Mouse (Mus musculus): ENCODE measurements around the gene Trmt6.

Gene Trmt6

GRCm38 (mm10) chr2:132815608-132816314 lies at the start of gene Trmt6, which contains the start of gene Mcm8:
Gene Trmt6 (minus strand): TSS chr2:132816055.
Gene Mcm8 (plus strand): TSS chr2:132816141.
- DNase-seq (ENCODE audit: low spot score), result peak; percentile 96

GRCm38 (mm10) chr2:132863325-132863724 lies 47.5 kb upstream of the Trmt6 start:
- no peak for DNase-seq (ENCODE audit: low spot score)

GRCm38 (mm10) chr2:132861456-132861855 lies 45.6 kb upstream of the Trmt6 start:
- DNase-seq (ENCODE audit: low spot score), result no peak

GRCm38 (mm10) chr2:132860435-132860834 lies 44.6 kb upstream of the Trmt6 start:
- no peak for DNase-seq (ENCODE audit: low spot score)

GRCm38 (mm10) chr2:132856333-132856732 lies 40.5 kb upstream of the Trmt6 start:
- no peak for DNase-seq (ENCODE audit: low spot score)

GRCm38 (mm10) chr2:132853051-132853450 lies 37.2 kb upstream of the Trmt6 start:
- DNase-seq (ENCODE audit: low spot score), result no peak

- no peak for DNase-seq (ENCODE audit: low spot score)
Observed at GRCm38 (mm10) chr2:132849141-132849540, 33.3 kb upstream of the Trmt6 start.

GRCm38 (mm10) chr2:132848361-132848760 lies 32.5 kb upstream of the Trmt6 start:
- DNase-seq (ENCODE audit: low spot score), result no peak

GRCm38 (mm10) chr2:132847581-132847980 lies 31.7 kb upstream of the Trmt6 start:
- peak; percentile 13 for DNase-seq (ENCODE audit: low spot score)

GRCm38 (mm10) chr2:132846407-132847358 lies 30.8 kb upstream of the Trmt6 start, which contains the start of gene Crls1:
Gene Crls1 (plus strand): TSS chr2:132846666.
- DNase-seq (ENCODE audit: low spot score), result peak; percentile 94

- DNase-seq (ENCODE audit: low spot score), result no peak
Observed at GRCm38 (mm10) chr2:132841071-132841470, 25.2 kb upstream of the Trmt6 start.

GRCm38 (mm10) chr2:132802976-132803375 lies 12.9 kb downstream of the Trmt6 start:
- no peak for DNase-seq (ENCODE audit: low spot score)

GRCm38 (mm10) chr2:132794204-132794586 lies 21.7 kb downstream of the Trmt6 start:
- no peak for DNase-seq (ENCODE audit: low spot score)

GRCm38 (mm10) chr2:132793441-132794203 lies 22.2 kb downstream of the Trmt6 start:
- DNase-seq (ENCODE audit: low spot score), result no peak

GRCm38 (mm10) chr2:132784039-132784438 lies 31.8 kb downstream of the Trmt6 start:
- DNase-seq (ENCODE audit: low spot score), result no peak

- DNase-seq (ENCODE audit: low spot score), result peak; percentile 95
Observed at GRCm38 (mm10) chr2:132781439-132782068, 34.3 kb downstream of the Trmt6 start.

- no peak for DNase-seq (ENCODE audit: low spot score)
Observed at GRCm38 (mm10) chr2:132780978-132781377, 34.9 kb downstream of the Trmt6 start, which contains the start of gene Chgb. Gene Chgb (plus strand): TSS chr2:132781278.

GRCm38 (mm10) chr2:132770822-132771221 lies 45.0 kb downstream of the Trmt6 start:
- DNase-seq (ENCODE audit: low spot score), result no peak

- peak; percentile 36 for DNase-seq (ENCODE audit: low spot score)
Observed at GRCm38 (mm10) chr2:132757911-132758310, 57.9 kb downstream of the Trmt6 start.
